Mouse (Mus musculus) liver, embryonic 16.5 days (tissue): ENCODE measurements at regions not wholly inside any gene's neighbourhood (a gene's known extent, or its start where the extent isn't known, plus 50 kb on each side); places are given as distances from the start of the nearest gene placed in this dataset.
A peak's percentile ranks its signal among the peaks of the same experiment; 100 is the strongest.

Experiments used
- ATAC-seq: fragments of 200-750 bp; cut with Nextera tagmentation; 2 replicates; pipeline ENCODE4 v1.8.0; 2017; ENCODE audit warnings: low read depth, mild to moderate bottlenecking, moderate number of reproducible peaks, moderate library complexity
- H3K27ac ChIP-seq: fragments of 300-500 bp; sonication (generic); 2 replicates; pipeline ENCODE4 v1.5.1; 2014; ENCODE audit warnings: mild to moderate bottlenecking, low read length
- H3K27me3 ChIP-seq: fragments of 300-500 bp; sonication (generic); 2 replicates; pipeline ENCODE4 v1.6.1; 2014; ENCODE audit warnings: low read depth, low read length, mixed read lengths; ENCODE audit not compliant: control insufficient read depth, insufficient read depth
- H3K36me3 ChIP-seq: fragments of 300-500 bp; sonication (generic); 2 replicates; pipeline ENCODE4 v1.6.1; 2014; ENCODE audit warnings: mild to moderate bottlenecking; ENCODE audit not compliant: control insufficient read depth, insufficient read depth
- H3K4me1 ChIP-seq: fragments of 300-500 bp; sonication (generic); 2 replicates; pipeline ENCODE4 v1.6.1; 2014; ENCODE audit warnings: low read depth, low read length, mixed read lengths; ENCODE audit not compliant: control insufficient read depth
- H3K4me2 ChIP-seq: fragments of 300-500 bp; sonication (generic); 2 replicates; pipeline ENCODE4 v1.6.1; 2014; ENCODE audit warnings: low read depth, low read length, mixed read lengths
- H3K4me3 ChIP-seq: fragments of 300-500 bp; sonication (generic); 2 replicates; pipeline ENCODE4 v1.5.1; 2014; ENCODE audit warnings: low read depth, mild to moderate bottlenecking, low read length
- H3K9ac ChIP-seq: fragments of 300-500 bp; sonication (generic); 2 replicates; pipeline ENCODE4 v1.6.1; 2014; ENCODE audit warnings: low read depth, low read length
- H3K9me3 ChIP-seq: fragments of 300-500 bp; sonication (generic); replicated peaks from 2 replicates; pipeline ENCODE4 v1.6.1; 2016; ENCODE audit warnings: low read length; ENCODE audit not compliant: control insufficient read depth
- WGBS: fragments of 180-500 bp; shearing (Covaris S2); extraction: QIAGEN DNeasy Blood & Tissue Kit; methylation state at CpG from one replicate; pipeline ENCODE4 v1.1.7; 2014; ENCODE audit not compliant: insufficient replicate concordance; 5-methylcytosine and 5-hydroxymethylcytosine counted together

- Histone ChIP-seq H3K9ac (no peak overlapping the region), H3K4me3 (no peak overlapping the region), H3K4me1 (no peaks in the 10 kb centered on the region), H3K4me2 (no peak overlapping the region), H3K36me3 (no peaks in the 10 kb centered on the region), H3K9me3 (no peaks in the 10 kb centered on the region), H3K27me3 (no peaks in the 10 kb centered on the region), H3K27ac (no peak overlapping the region)
- ATAC-seq: no peak
- 47% methylated on average over 2 of the region's 2 CpGs for whole genome bisulfite sequencing
Measured at GRCm38 (mm10) chr1:168685147-168685546, 253.1 kb upstream of the Pbx1 start.

DNA sequence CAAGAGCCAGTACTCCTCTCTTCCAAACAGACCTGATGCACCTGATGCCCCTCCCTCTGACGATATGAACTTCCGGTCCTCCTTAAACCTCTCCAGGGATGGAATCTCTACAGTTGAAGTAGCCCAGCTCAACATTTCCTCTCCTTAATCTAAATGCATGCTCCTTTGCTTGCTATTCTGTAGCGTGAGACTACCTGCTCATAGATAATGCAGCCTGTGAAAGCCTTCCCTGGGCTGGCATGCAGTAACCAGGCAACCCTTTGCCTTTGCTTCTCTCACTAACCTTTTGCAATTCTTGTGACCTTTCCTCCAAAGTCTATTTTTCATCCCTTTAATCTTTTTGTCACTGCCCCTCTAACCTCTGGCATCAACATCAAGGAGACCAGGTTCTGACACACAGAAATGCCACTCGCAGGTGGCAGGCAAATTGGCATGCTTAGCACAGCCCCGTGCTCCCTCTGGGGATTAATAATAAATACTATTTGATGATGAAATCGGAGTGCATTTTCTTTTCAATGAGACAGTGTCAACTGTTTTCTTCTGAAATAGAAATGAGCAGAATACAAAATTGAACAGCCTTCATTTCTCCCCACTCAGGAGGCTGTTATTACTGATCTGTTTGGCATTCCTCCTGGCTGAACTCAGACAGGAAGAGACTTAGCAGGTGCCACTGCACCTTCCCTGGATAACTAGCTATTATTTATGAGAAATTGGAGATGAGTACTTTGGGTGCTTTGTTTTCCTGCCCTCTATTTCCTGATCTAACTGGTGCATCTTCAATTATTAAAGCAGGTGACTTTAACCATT lies 249.8 kb upstream of the Pbx1 start:
- Histone ChIP-seq H3K27ac (no peak overlapping the region), H3K9ac (no peak overlapping the region), H3K4me3 (no peak overlapping the region), H3K9me3 (no peaks in the 10 kb centered on the region), H3K36me3 (no peaks in the 10 kb centered on the region), H3K4me1 (no peaks in the 10 kb centered on the region), H3K4me2 (no peak overlapping the region), H3K27me3 (no peaks in the 10 kb centered on the region)
- 71% methylated on average over 6 of the region's 6 CpGs for WGBS
- no peak for ATAC-seq

DNA sequence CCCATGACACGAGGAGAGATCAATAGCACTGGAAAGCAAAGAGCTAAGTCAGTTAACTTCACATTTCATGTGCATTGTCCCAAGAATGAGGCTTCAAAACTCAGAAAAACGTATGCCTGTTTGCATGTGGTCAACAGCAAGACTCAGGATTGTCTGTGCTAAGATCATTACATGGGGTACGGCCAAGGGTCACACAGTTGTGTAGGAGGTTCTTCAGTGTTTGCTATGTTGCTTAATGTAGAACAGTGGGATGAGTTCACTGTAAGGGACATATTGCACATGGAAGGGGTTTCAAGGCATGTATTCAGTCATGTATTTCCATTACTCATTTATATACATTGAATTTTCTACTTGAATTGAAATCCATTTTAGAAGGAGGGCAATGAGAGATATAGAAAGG lies 248.6 kb upstream of the Pbx1 start:
- Histone ChIP-seq H3K27me3 (no peaks in the 10 kb centered on the region), H3K27ac (no peak overlapping the region), H3K9me3 (no peaks in the 10 kb centered on the region), H3K9ac (no peak overlapping the region), H3K4me2 (no peak overlapping the region), H3K36me3 (no peaks in the 10 kb centered on the region), H3K4me3 (no peak overlapping the region), H3K4me1 (no peaks in the 10 kb centered on the region)
- 42% methylated on average over 3 of the region's 3 CpGs for WGBS
- peak; percentile 35; the same call in 1 of the 2 replicates for ATAC-seq

GRCm38 (mm10) chr1:168676418-168677413 lies 244.6 kb upstream of the Pbx1 start:
- no peak overlapping the region for H3K4me3 ChIP-seq
- WGBS: 66% methylated on average over 29 of the region's 29 CpGs
- no peaks in the 10 kb centered on the region for H3K9me3 ChIP-seq
- H3K36me3 ChIP-seq: no peaks in the 10 kb centered on the region
- H3K9ac ChIP-seq: no peak overlapping the region
- no peak overlapping the region for H3K4me2 ChIP-seq
- no peak overlapping the region for H3K27ac ChIP-seq
- no peaks in the 10 kb centered on the region for H3K4me1 ChIP-seq
- no peak for ATAC-seq
- no peaks in the 10 kb centered on the region for H3K27me3 ChIP-seq

DNA sequence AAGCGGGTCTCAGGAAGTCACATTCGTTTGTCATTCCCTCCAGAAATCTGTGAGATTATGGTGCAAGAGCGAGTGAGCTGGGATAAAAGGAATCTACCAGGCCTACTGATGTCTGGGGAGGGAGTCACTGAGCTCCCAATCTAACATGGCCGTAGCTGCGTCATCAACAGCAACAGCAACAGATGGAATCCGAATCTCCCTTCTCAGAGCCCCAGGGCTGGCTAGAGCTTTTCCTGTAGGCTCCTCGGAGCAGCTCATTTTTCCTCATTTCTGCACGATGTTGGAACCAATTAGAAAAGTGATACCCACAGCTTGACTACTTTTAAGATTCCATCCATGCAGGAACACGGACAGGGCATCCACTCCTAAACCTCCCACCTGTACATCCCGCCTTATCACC lies 243.7 kb upstream of the Pbx1 start:
- Histone ChIP-seq H3K27me3 (no peaks in the 10 kb centered on the region), H3K9ac (no peak overlapping the region), H3K4me3 (no peak overlapping the region), H3K4me2 (no peak overlapping the region), H3K9me3 (no peaks in the 10 kb centered on the region), H3K36me3 (no peaks in the 10 kb centered on the region), H3K27ac (no peak overlapping the region), H3K4me1 (no peaks in the 10 kb centered on the region)
- 50% methylated on average over 10 of the region's 10 CpGs for WGBS
- no peak for ATAC-seq

- H3K4me1 ChIP-seq: no peaks in the 10 kb centered on the region
- no peaks in the 10 kb centered on the region for H3K27me3 ChIP-seq
- no peaks in the 10 kb centered on the region for H3K9me3 ChIP-seq
- no peak overlapping the region for H3K4me3 ChIP-seq
- 56% methylated on average over 11 of the region's 11 CpGs for WGBS
- no peak overlapping the region for H3K9ac ChIP-seq
- no peak overlapping the region for H3K27ac ChIP-seq
- no peaks in the 10 kb centered on the region for H3K36me3 ChIP-seq
- H3K4me2 ChIP-seq: no peak overlapping the region
- no peak for ATAC-seq
Measured at GRCm38 (mm10) chr1:168662755-168663284, 230.8 kb upstream of the Pbx1 start.

DNA sequence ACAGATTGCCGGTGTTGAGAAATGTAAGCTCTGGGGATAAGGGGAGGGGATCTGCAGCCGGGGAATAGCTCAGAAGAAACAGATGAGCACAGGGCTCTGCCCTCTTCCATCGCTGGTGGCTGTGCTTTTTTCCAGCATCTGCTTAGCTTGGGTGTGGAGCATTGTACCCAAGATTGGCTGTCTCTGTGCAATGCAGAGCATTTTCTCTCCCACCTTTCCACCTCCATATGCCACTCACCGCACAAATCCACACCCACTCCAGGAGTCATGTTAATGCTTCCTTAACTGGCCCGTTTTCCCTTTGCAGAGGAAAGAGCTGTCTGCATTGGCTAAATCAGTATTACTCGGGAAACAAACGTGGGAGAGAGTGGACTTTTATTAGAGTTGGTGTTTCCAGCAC lies 228.9 kb upstream of the Pbx1 start:
- ATAC-seq: no peak
- Histone ChIP-seq H3K4me2 (no peak overlapping the region), H3K9me3 (no peaks in the 10 kb centered on the region), H3K4me1 (no peaks in the 10 kb centered on the region), H3K4me3 (no peak overlapping the region), H3K9ac (no peak overlapping the region), H3K36me3 (no peaks in the 10 kb centered on the region), H3K27me3 (no peaks in the 10 kb centered on the region), H3K27ac (no peak overlapping the region)
- WGBS: 54% methylated on average over 7 of the region's 7 CpGs

DNA sequence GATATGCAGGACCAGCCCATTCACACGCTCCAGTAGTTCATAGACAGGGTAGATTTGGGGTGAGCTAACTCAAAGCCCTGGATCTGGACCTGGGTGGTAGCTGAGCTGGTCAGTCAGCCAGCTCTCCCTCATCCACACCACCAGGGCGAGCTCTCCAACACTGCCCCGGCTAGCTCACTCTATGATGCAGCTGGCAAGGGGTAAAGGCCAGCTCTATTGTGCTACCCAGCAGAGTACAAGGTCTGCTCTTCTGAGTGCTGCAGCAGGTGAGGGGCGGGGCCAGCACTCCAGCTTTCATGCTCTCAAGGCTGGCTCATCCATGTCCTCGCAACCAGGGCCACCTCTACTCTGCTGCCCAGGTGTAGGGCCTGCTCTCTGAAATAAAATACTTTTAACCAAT lies 227.5 kb upstream of the Pbx1 start:
- Histone ChIP-seq H3K4me1 (no peaks in the 10 kb centered on the region), H3K27me3 (no peaks in the 10 kb centered on the region), H3K36me3 (no peaks in the 10 kb centered on the region), H3K27ac (no peak overlapping the region), H3K9me3 (no peaks in the 10 kb centered on the region), H3K4me2 (no peak overlapping the region), H3K4me3 (no peak overlapping the region), H3K9ac (no peak overlapping the region)
- ATAC-seq: no peak
- WGBS: 52% methylated on average over 5 of the region's 5 CpGs

DNA sequence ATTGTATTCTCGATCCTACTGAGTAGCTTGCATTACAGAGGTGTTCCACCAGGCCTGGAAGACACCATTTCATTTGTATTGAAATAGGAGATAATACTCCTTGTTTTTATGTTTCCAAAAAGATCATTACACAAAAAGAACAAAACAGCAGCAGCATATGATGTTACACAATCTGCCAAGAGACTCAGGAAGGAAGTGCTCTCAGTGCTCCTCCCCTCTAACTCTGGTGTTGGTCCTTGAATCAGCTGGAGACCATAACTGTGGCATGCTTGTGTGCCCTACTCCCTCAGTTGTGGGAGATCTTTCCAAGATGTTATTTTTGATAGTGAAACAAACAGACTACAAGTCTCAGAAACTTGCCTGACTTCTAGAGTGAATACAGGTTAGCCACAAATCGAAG lies 200.8 kb upstream of the Pbx1 start:
- Histone ChIP-seq H3K27me3 (no peaks in the 10 kb centered on the region), H3K27ac (no peak overlapping the region), H3K4me1 (no peaks in the 10 kb centered on the region), H3K4me3 (no peak overlapping the region), H3K9ac (no peak overlapping the region), H3K9me3 (no peaks in the 10 kb centered on the region), H3K36me3 (no peaks in the 10 kb centered on the region), H3K4me2 (no peak overlapping the region)
- 54% methylated on average over 2 of the region's 2 CpGs for WGBS
- ATAC-seq: no peak
